Mouse (Mus musculus) Muller cell, postnatal 12 days (primary cell): ENCODE measurements around the gene Tgm3.

Experiments
- DNase-seq: peaks from one replicate; pipeline ENCODE4 v3.0.0-alpha.2; 2015; ENCODE audit errors: inconsistent ontology term

Gene Tgm3

GRCm38 (mm10) chr2:130070396-130070795 is 58.2 kb downstream of the Tgm3 start:
- DNase-seq: no peak
